Mouse (Mus musculus) stomach, embryonic 14.5 days (tissue): Measurements from ENCODE around the gene Rab36. TPM values are rescaled to one million over a fixed set of nuclear protein-coding genes. Genes with fewer than 3 reads are reported as not detected.

Source experiments
- ATAC-seq: fragments of 200-750 bp; cut with Nextera tagmentation; 2 replicates; pipeline ENCODE4 v1.8.0; 2017; ENCODE audit warnings: low read depth, moderate TSS enrichment; ENCODE audit not compliant: insufficient number of reproducible peaks, insufficient read depth, low FRiP score
- H3K27ac ChIP-seq: fragments of 300-500 bp; sonication (generic); 2 replicates; pipeline ENCODE4 v1.5.1; 2014; ENCODE audit warnings: mild to moderate bottlenecking, low read length, moderate library complexity, mixed read lengths
- H3K27me3 ChIP-seq: fragments of 300-500 bp; sonication (generic); 2 replicates; pipeline ENCODE4 v1.6.1; 2014; ENCODE audit warnings: low read length, control low read depth, mixed read lengths; ENCODE audit not compliant: control insufficient read depth, insufficient read depth
- H3K36me3 ChIP-seq: fragments of 300-500 bp; sonication (generic); 2 replicates; pipeline ENCODE4 v1.6.1; 2014; ENCODE audit warnings: mild to moderate bottlenecking, control low read depth, low read length, moderate library complexity, mixed read lengths; ENCODE audit not compliant: control insufficient read depth, insufficient read depth
- H3K4me1 ChIP-seq: fragments of 300-500 bp; sonication (generic); 2 replicates; pipeline ENCODE4 v1.6.1; 2014; ENCODE audit warnings: low read length, control low read depth, mixed read lengths; ENCODE audit not compliant: control insufficient read depth, insufficient read depth
- H3K4me2 ChIP-seq: fragments of 300-500 bp; sonication (generic); replicated peaks from 2 replicates; pipeline ENCODE4 v1.6.1; 2014; ENCODE audit warnings: low read depth, low read length, control low read depth
- H3K4me3 ChIP-seq: fragments of 300-500 bp; sonication (generic); 2 replicates; pipeline ENCODE4 v1.5.1; 2014; ENCODE audit warnings: low read depth, low read length, control low read depth
- H3K9ac ChIP-seq: fragments of 300-500 bp; sonication (generic); replicated peaks from 2 replicates; pipeline ENCODE4 v1.6.1; 2014; ENCODE audit warnings: low read depth, mild to moderate bottlenecking, control low read depth, low read length, moderate library complexity, mixed read lengths
- H3K9me3 ChIP-seq: fragments of 300-500 bp; sonication (generic); 2 replicates; pipeline ENCODE4 v1.6.1; 2016; ENCODE audit warnings: low read depth, low read length, control low read depth; ENCODE audit not compliant: control insufficient read depth
- WGBS: fragments of 180-500 bp; shearing (Covaris S2); extraction: QIAGEN DNeasy Blood & Tissue Kit; methylation state at CpG from one replicate; pipeline ENCODE4 v1.1.7; 2014; 5-methylcytosine and 5-hydroxymethylcytosine counted together
- polyA plus RNA-seq: library from polyadenylated mRNA; unstranded; fragments of >200 nt; fragmentation: Nextera tagmentation; extraction: Ambion mirVana; gene quantifications from 2 replicates; pipeline ENCODE4 v1.2.1, GENCODE M21; 2014

The Rab36 gene
- polyA plus RNA-seq, 1 experiment from 2014 or later, result 12.6 TPM

- Histone ChIP-seq H3K4me3 (peak within 1 kb of the TSS; percentile 67), H3K4me1 (peaks cover 22% of the 10 kb centered on the region), H3K27me3 (no peaks in the 10 kb centered on the region)
Measured at GRCm38 (mm10) chr10:75060217-75060842, 23.5 kb downstream of the Rab36 start, which contains the start of gene Bcr. Gene Bcr (plus strand): TSS chr10:75060592.

DNA sequence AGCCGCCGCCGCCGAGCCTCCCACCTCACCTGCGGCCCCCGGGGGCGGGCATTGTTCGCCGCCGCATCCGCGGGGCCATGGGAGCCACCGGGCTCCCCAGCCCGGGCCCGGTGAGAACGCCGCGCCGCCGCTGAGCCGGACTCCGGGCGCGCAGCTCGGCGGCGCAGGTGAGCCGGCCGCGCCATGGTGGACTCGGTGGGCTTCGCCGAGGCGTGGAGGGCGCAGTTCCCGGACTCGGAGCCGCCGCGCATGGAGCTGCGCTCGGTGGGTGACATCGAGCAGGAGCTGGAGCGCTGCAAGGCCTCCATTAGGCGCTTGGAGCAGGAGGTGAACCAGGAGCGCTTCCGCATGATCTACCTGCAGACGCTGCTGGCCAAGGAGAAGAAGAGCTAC lies 24.0 kb downstream of the Rab36 start:
- Histone ChIP-seq H3K4me2 (peak overlapping the region; percentile 93), H3K27me3 (no peaks in the 10 kb centered on the region), H3K4me3 (peak overlapping the region; percentile 67), H3K36me3 (0 out of 2 replicates have a peak, but pooled peaks cover 3% of the 10 kb centered on the region), H3K27ac (peak overlapping the region; percentile 28; the same call in 1 of the 2 replicates), H3K9me3 (no peaks in the 10 kb centered on the region), H3K9ac (peak overlapping the region; percentile 74), H3K4me1 (peaks cover 22% of the 10 kb centered on the region)
- under 1% methylated on average over 48 of the region's 48 CpGs for WGBS
- peak; percentile 4; the same call in 1 of the 2 replicates for ATAC-seq

More at GRCm38 (mm10) chr10:75060217-75060842, 23.5 kb downstream of the Rab36 start, which contains the start of gene Bcr:
- Histone ChIP-seq H3K9me3 (no peaks in the 10 kb centered on the region), H3K9ac (peak within 1 kb of the TSS; percentile 74), H3K4me2 (peak within 1 kb of the TSS; percentile 93), H3K27ac (peak within 1 kb of the TSS; percentile 28; the same call in 1 of the 2 replicates), H3K36me3 (0 out of 2 replicates have a peak, but pooled peaks cover 3% of the 10 kb centered on the region)
- WGBS, result under 1% methylated on average over 69 of the region's 73 CpGs
- ATAC-seq, result peak; percentile 89

GRCm38 (mm10) chr10:75061341-75062188 lies 24.7 kb downstream of the Rab36 start:
- peaks cover 22% of the 10 kb centered on the region for H3K4me1 ChIP-seq
- peaks cover 4% of the 10 kb centered on the region; the same call in 1 of the 2 replicates for H3K36me3 ChIP-seq
- peak overlapping the region; percentile 67 for H3K4me3 ChIP-seq
- H3K27ac ChIP-seq, result no peak overlapping the region
- peak overlapping the region; percentile 74 for H3K9ac ChIP-seq
- WGBS, result 3% methylated on average over 71 of the region's 71 CpGs
- ATAC-seq, result no peak
- H3K4me2 ChIP-seq, result peak overlapping the region; percentile 93
- no peaks in the 10 kb centered on the region for H3K9me3 ChIP-seq
- no peaks in the 10 kb centered on the region for H3K27me3 ChIP-seq

DNA sequence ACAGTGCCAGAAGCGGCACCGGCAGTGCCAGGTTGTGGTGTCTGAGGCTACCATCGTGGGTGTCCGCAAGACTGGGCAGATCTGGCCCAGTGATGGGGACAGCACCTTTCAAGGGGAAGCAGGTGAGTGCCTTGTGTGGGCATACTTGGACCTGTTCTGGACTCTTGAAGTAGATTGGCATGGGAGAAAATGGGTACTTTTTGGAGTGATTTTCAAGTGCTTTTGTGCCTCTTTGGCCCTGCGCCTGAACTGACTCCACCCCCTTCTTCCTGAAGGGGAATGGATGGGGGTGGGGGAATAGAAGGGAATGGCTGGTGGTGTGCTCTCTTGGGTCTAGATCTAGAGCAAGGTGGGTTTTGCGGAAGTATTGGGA lies 25.3 kb downstream of the Rab36 start:
- Histone ChIP-seq H3K9ac (peak overlapping the region; percentile 74), H3K4me1 (peaks cover 22% of the 10 kb centered on the region), H3K9me3 (no peaks in the 10 kb centered on the region), H3K27me3 (no peaks in the 10 kb centered on the region), H3K4me3 (peak overlapping the region; percentile 67), H3K4me2 (peak overlapping the region; percentile 93), H3K36me3 (peaks cover 8% of the 10 kb centered on the region; the same call in 1 of the 2 replicates), H3K27ac (no peak overlapping the region)
- ATAC-seq, result no peak
- 17% methylated on average over 6 of the region's 6 CpGs for WGBS

DNA sequence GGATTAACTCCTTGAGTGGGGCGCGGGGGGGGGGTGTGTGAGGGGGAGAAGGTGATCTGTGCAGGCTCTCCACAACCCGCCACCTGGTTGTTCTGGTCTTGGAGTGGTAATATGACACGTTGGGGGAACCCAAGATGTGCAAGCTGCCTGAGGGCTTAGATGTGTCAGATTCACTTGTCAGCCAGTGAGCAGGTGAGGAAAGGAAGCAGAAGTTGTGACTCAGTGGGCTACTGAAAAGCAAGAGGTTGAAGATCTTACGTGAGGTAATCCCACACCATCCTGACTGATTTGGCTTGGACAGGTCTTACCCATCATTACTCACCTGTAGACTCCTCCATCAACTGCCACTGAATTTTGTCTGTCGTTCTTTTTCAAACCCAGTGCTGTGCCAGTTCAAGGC lies 25.8 kb downstream of the Rab36 start:
- H3K36me3 ChIP-seq, result peaks cover 8% of the 10 kb centered on the region; the same call in 1 of the 2 replicates
- H3K4me2 ChIP-seq, result peak overlapping the region; percentile 93
- WGBS, result 46% methylated on average over 6 of the region's 6 CpGs
- no peaks in the 10 kb centered on the region for H3K9me3 ChIP-seq
- peaks cover 26% of the 10 kb centered on the region for H3K4me1 ChIP-seq
- H3K27me3 ChIP-seq, result no peaks in the 10 kb centered on the region
- ATAC-seq, result no peak
- no peak overlapping the region for H3K27ac ChIP-seq
- peak overlapping the region; percentile 67 for H3K4me3 ChIP-seq
- H3K9ac ChIP-seq, result no peak overlapping the region

GRCm38 (mm10) chr10:75063301-75063965 lies 26.6 kb downstream of the Rab36 start:
- Histone ChIP-seq H3K27me3 (no peaks in the 10 kb centered on the region), H3K4me2 (peak overlapping the region; percentile 93), H3K27ac (no peak overlapping the region), H3K9ac (0 out of 2 replicates have a peak overlapping the region, but pooled peaks have one; percentile 21), H3K4me3 (peak overlapping the region; percentile 0; the same call in 1 of the 2 replicates), H3K4me1 (peaks cover 32% of the 10 kb centered on the region), H3K36me3 (peaks cover 8% of the 10 kb centered on the region; the same call in 1 of the 2 replicates), H3K9me3 (no peaks in the 10 kb centered on the region)
- WGBS, result 45% methylated on average over 12 of the region's 12 CpGs
- no peak for ATAC-seq

DNA sequence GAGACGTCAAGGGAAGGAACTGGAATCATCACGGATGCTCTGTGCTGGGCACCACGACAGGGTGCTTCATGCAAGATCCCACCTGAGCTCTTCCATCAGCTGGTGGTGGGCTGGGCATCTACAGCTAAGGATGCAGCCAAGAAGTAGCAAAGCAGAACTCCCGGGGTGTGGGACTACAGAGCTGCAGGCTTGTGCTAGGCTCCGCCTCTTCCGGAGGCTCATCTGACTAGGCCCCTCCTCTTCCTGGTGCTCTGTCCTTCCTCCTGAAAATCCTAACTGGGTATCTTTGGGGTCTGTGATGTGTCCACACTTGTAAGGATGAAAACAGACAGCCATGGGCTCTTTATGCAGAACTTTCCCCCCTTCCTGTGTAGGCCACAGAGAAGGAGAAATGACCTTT lies 28.8 kb downstream of the Rab36 start:
- Histone ChIP-seq H3K4me3 (no peak overlapping the region), H3K9me3 (no peaks in the 10 kb centered on the region), H3K9ac (no peak overlapping the region), H3K27ac (no peak overlapping the region), H3K27me3 (no peaks in the 10 kb centered on the region), H3K36me3 (peaks cover 8% of the 10 kb centered on the region; the same call in 1 of the 2 replicates), H3K4me1 (peaks cover 47% of the 10 kb centered on the region), H3K4me2 (no peak overlapping the region)
- ATAC-seq, result no peak
- WGBS, result 80% methylated on average over 6 of the region's 6 CpGs

- peaks cover 44% of the 10 kb centered on the region for H3K4me1 ChIP-seq
- H3K27me3 ChIP-seq, result no peaks in the 10 kb centered on the region
- no peak overlapping the region for H3K4me2 ChIP-seq
- no peak overlapping the region for H3K9ac ChIP-seq
- no peak overlapping the region for H3K4me3 ChIP-seq
- no peaks in the 10 kb centered on the region for H3K9me3 ChIP-seq
- no peak for ATAC-seq
- H3K36me3 ChIP-seq, result peaks cover 8% of the 10 kb centered on the region; the same call in 1 of the 2 replicates
- no peak overlapping the region for H3K27ac ChIP-seq
Measured at GRCm38 (mm10) chr10:75067446-75067845, 30.6 kb downstream of the Rab36 start.
